Mouse (Mus musculus): ENCODE results near the gene Stx4a.

DNA sequence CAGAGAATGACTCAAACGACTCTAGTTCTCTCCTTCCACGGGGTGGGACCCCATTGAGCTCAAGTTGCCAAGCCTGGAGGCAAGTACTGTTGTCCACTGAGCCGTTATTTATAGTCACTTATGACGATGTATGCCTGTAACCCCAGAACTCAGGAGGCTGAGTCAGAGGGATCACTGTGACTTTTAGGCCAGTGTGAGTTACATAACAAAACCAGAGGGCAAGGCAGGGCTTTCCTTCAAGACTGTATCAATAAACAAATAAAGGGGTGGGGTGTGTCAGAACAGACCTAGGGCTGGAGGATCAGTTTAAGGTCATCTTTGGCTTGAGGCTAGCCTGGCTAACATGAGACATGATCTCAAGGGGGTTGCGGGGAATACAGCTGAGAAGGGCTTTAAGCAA lies 26.8 kb downstream of the Stx4a start:
- TF ChIP-seq CTCF (IDR thresholded peaks at IDR 0.05; ENCODE audit: low read depth, low read length) (no peak), POLR2A (IDR thresholded peaks at IDR 0.05; ENCODE audit: insufficient read depth, low read length) (no peak), EP300 (IDR thresholded peaks at IDR 0.05; ENCODE audit: insufficient read depth, low read depth, low read length) (no peak)
